Mouse (Mus musculus): ENCODE measurements around the gene Wdr11. TPM values are rescaled to one million over a fixed set of nuclear protein-coding genes. Genes with fewer than 3 reads are reported as not detected.

Wdr11 gene
- total RNA-seq (2012; rRNA removed) (23.3 and 26.1 TPM in 2 replicates), total RNA-seq (2014; rRNA removed) (24.8 and 28.1 TPM in 2 replicates), polyA plus RNA-seq (2012; ENCODE audit: insufficient read length, low read depth) (32.6 and 37.6 TPM in 2 replicates)

DNA sequence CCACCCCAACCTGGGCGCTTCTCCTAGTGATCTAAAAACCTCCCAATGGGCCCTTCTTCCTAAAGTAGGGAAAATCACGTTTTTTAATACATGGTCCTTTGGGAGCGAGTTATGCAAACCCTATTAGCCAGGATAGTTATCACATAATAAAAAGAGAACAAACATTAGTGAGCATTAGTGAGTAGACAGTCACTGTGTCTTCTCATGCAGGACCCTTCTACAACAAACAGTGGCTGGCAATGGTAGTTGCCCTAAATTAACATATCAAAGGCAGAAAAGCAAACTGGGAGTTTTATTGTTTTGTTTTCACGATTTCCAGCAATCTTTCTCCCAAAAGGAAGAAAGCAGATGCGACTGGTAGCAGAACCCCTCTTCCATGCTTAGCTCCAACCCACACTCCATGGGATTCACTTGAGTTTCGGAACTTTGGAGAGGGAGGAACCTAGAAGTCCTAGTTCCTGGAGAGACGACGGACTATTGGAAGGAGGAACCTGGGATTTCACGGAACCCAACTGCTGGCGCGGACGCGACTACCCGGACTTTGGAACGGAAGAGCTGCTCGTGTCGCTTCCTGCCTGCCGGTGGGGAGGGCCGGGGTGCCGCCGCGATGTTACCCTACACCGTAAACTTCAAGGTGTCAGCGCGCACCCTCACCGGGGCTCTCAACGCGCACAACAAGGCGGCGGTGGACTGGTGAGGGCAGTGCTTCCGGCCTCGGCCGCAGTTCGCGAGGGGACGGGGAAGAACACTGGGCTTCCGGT, at the start of gene Wdr11:
Wdr11 (plus strand) TSS at position 493 of the 761 bp plus-strand sequence.
- in situ Hi-C loops (cut with MboI; ENCODE audit: low pct_ligation_motif_present, low pct_unique_long_range_greater_than_20kb, low sequenced_read_pairs), result no loop called here

DNA sequence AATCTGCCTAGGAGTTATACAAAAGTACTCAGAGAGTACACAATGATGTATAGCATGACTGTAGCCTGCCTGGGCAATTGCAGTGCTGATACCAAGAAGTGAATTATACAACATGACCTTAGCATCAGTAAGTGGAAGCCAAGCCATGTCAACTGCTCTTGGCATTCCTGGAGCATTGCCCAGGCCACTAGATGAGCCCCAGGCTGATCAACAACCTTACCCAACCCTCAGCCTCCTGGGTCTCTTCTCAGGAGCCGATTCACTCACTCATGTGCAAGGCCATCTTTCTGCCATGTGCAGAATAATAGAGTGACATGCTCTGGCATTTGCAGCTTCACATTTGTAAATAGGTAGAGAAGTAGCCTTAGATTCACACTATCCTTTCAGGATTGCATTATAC, 24.1 kb upstream of the Wdr11 start:
- DNase-seq (ENCODE audit: extremely low read depth), result no peak
- H3K27me3 ChIP-seq (replicated peaks), result peaks cover 38% of the 10 kb centered on the region
- H3K4me2 ChIP-seq (ENCODE audit: insufficient read depth, low read depth, poor library complexity, severe bottlenecking), result no peak overlapping the region
- H3K4me3 ChIP-seq (replicated peaks in 1 of 3; ENCODE audit: low read depth in 2 of 3, low read length in 2 of 3, poor library complexity in 1 of 3), result no peak overlapping the region
- in situ Hi-C loops (cut with MboI; ENCODE audit: low pct_ligation_motif_present, low pct_unique_long_range_greater_than_20kb, low sequenced_read_pairs) (no loop called here), dilution Hi-C loops (cut with MboI; ENCODE audit: extremely low pct_ligation_motif_present, extremely low pct_unique_long_range_greater_than_20kb, low sequenced_read_pairs) (no loop called here)
- no peak overlapping the region for H3K9ac ChIP-seq (ENCODE audit: insufficient read depth, low read depth)
- no peaks in the 10 kb centered on the region for H3K9me3 ChIP-seq (replicated peaks; ENCODE audit: low read length)
- no peaks in the 10 kb centered on the region for H3K36me3 ChIP-seq (replicated peaks in 1 of 2; ENCODE audit: control insufficient read depth in 1 of 2, insufficient read depth in 1 of 2, low read length in 1 of 2)
- no peak for TF ChIP-seq SMC3 (IDR thresholded peaks at IDR 0.05; ENCODE audit: low read depth, low read length)
- TF ChIP-seq ZMIZ1 (IDR thresholded peaks at IDR 0.05; ENCODE audit: low read depth, low read length), result no peak
- no peak for TF ChIP-seq MAZ (IDR thresholded peaks at IDR 0.05; ENCODE audit: low read depth, low read length)
- TF ChIP-seq BHLHE40 (IDR thresholded peaks at IDR 0.05; ENCODE audit: low read depth, low read length), result no peak
- TF ChIP-seq POLR2A (IDR thresholded peaks at IDR 0.05; ENCODE audit: low read depth, low read length), result no peak
- no peak for TF ChIP-seq EP300 (IDR thresholded peaks at IDR 0.05; ENCODE audit: low read length)
- no peak for TF ChIP-seq SIN3A (IDR thresholded peaks at IDR 0.05; ENCODE audit: low read length)
- no peak for TF ChIP-seq IRF4 (IDR thresholded peaks at IDR 0.05; ENCODE audit: low read depth, low read length)
- no peak for TF ChIP-seq USF2 (conservative IDR thresholded peaks at IDR 0.05; ENCODE audit: low read depth, low read length)
- TF ChIP-seq RCOR1 (conservative IDR thresholded peaks at IDR 0.05; ENCODE audit: low read depth, low read length), result no peak
- TF ChIP-seq MAFK (IDR thresholded peaks at IDR 0.05; ENCODE audit: insufficient replicate concordance, low read length), result no peak
- TF ChIP-seq GABPA (IDR thresholded peaks at IDR 0.05; ENCODE audit: insufficient replicate concordance, low read depth, low read length), result no peak
- no peak for TF ChIP-seq KAT2A (IDR thresholded peaks at IDR 0.05; ENCODE audit: insufficient replicate concordance, low read length)
- no peak for TF ChIP-seq RAD21 (IDR thresholded peaks at IDR 0.05; ENCODE audit: low read depth, low read length)
- no peak for TF ChIP-seq NRF1 (IDR thresholded peaks at IDR 0.05; ENCODE audit: low read depth, low read length)
- no peak overlapping the region for H3K27ac ChIP-seq (ENCODE audit: insufficient read depth, low read depth)
- H3K4me1 ChIP-seq (ENCODE audit: control insufficient read depth in 1 of 2, insufficient read depth in 2 of 2), result no peaks in the 10 kb centered on the region
- H3K79me2 ChIP-seq (replicated peaks; ENCODE audit: control insufficient read depth, extremely low read depth, insufficient read depth, poor library complexity, severe bottlenecking), result no peaks in the 10 kb centered on the region

More for the DNA sequence above, at the start of gene Wdr11:
- Histone ChIP-seq H3K4me3 (replicated peaks in 1 of 3; ENCODE audit: low read depth in 2 of 3, low read length in 2 of 3, poor library complexity in 1 of 3) (peak within 1 kb of the TSS; percentile 84 to 89 (median 86)), H3K27me3 (replicated peaks) (peaks cover 27% of the 10 kb centered on the region), H3K9me3 (replicated peaks; ENCODE audit: low read length) (no peaks in the 10 kb centered on the region), H3K79me2 (replicated peaks; ENCODE audit: control insufficient read depth, extremely low read depth, insufficient read depth, poor library complexity, severe bottlenecking) (0 out of 2 replicates have a peak, but pooled peaks cover 2% of the 10 kb centered on the region), H3K27ac (ENCODE audit: insufficient read depth, low read depth) (peak within 1 kb of the TSS; percentile 77), H3K4me1 (ENCODE audit: control insufficient read depth in 1 of 2, insufficient read depth in 2 of 2) (peaks cover 0 to 8% of the 10 kb centered on the region in 2 experiments; a peak in 2 of 4 replicates), H3K36me3 (replicated peaks in 1 of 2; ENCODE audit: control insufficient read depth in 1 of 2, insufficient read depth in 1 of 2, low read length in 1 of 2) (peaks cover 2 to 10% of the 10 kb centered on the region in 2 experiments), H3K4me2 (ENCODE audit: insufficient read depth, low read depth, poor library complexity, severe bottlenecking) (peak within 1 kb of the TSS; percentile 99), H3K9ac (ENCODE audit: insufficient read depth, low read depth) (peak within 1 kb of the TSS; percentile 61)
- DNase-seq (ENCODE audit: extremely low read depth), result peak; percentile 76
- dilution Hi-C loops (cut with MboI; ENCODE audit: extremely low pct_ligation_motif_present, extremely low pct_unique_long_range_greater_than_20kb, low sequenced_read_pairs), result no loop called here
- TF ChIP-seq PAX5 (IDR thresholded peaks at IDR 0.05; ENCODE audit: low read length) (no peak), POLR2AphosphoS2 (IDR thresholded peaks at IDR 0.05; ENCODE audit: low read depth, low read length) (no peak; the same call in 1 of the 2 replicates), MAFK (IDR thresholded peaks at IDR 0.05; ENCODE audit: insufficient replicate concordance, low read length) (no peak), HCFC1 (IDR thresholded peaks at IDR 0.05; ENCODE audit: low read depth, low read length) (peak; percentile 89), ETS1 (conservative IDR thresholded peaks at IDR 0.05; ENCODE audit: low read depth, low read length) (no peak; the same call in 1 of the 2 replicates), ZC3H11A (IDR thresholded peaks at IDR 0.05; ENCODE audit: low read depth, low read length) (no peak), MAX (IDR thresholded peaks at IDR 0.05; ENCODE audit: low read length) (no peak), MAZ (IDR thresholded peaks at IDR 0.05; ENCODE audit: low read depth, low read length) (no peak), RCOR1 (conservative IDR thresholded peaks at IDR 0.05; ENCODE audit: low read depth, low read length) (no peak), MXI1 (IDR thresholded peaks at IDR 0.05; ENCODE audit: low read depth, low read length) (peak; percentile 68; the same call in 1 of the 2 replicates), UBTF (IDR thresholded peaks at IDR 0.05; ENCODE audit: low read depth, low read length) (no peak), E2F4 (IDR thresholded peaks at IDR 0.05; ENCODE audit: insufficient replicate concordance, low read depth, low read length) (no peak), ELF1 (IDR thresholded peaks at IDR 0.05; ENCODE audit: low read depth, low read length) (peak; percentile 86), RAD21 (IDR thresholded peaks at IDR 0.05; ENCODE audit: low read depth, low read length) (no peak), ZKSCAN1 (IDR thresholded peaks at IDR 0.05; ENCODE audit: borderline replicate concordance, low read depth, low read length) (no peak), SMC3 (IDR thresholded peaks at IDR 0.05; ENCODE audit: low read depth, low read length) (no peak), GABPA (IDR thresholded peaks at IDR 0.05; ENCODE audit: insufficient replicate concordance, low read depth, low read length) (peak; percentile 6; the same call in 1 of the 2 replicates), SIN3A (IDR thresholded peaks at IDR 0.05; ENCODE audit: low read length) (peak; percentile 71; the same call in 1 of the 2 replicates), USF1 (IDR thresholded peaks at IDR 0.05; ENCODE audit: low read depth, low read length) (no peak), BHLHE40 (IDR thresholded peaks at IDR 0.05; ENCODE audit: low read depth, low read length) (peak; percentile 73), IRF4 (IDR thresholded peaks at IDR 0.05; ENCODE audit: low read depth, low read length) (peak; percentile 76), MEF2A (IDR thresholded peaks at IDR 0.05; ENCODE audit: borderline replicate concordance, low read depth, low read length) (peak; percentile 61; the same call in 1 of the 2 replicates), MYC (IDR thresholded peaks at IDR 0.05; ENCODE audit: low read depth, low read length) (peak; percentile 45; the same call in 1 of the 2 replicates), TBP (conservative IDR thresholded peaks at IDR 0.05; ENCODE audit: low read depth, low read length) (peak; percentile 83), NELFE (IDR thresholded peaks at IDR 0.05; ENCODE audit: low read depth, low read length) (peak; percentile 75), CHD2 (IDR thresholded peaks at IDR 0.05; ENCODE audit: low read length) (0 out of 2 replicates have a peak, but pooled peaks have one; percentile 14), TCF12 (IDR thresholded peaks at IDR 0.05; ENCODE audit: low read depth, low read length) (peak; percentile 88), POLR2A (IDR thresholded peaks at IDR 0.05; ENCODE audit: low read depth, low read length) (peak; percentile 82), ZMIZ1 (IDR thresholded peaks at IDR 0.05; ENCODE audit: low read depth, low read length) (0 out of 2 replicates have a peak, but pooled peaks have one; percentile 48), NRF1 (IDR thresholded peaks at IDR 0.05; ENCODE audit: low read depth, low read length) (peak; percentile 53), USF2 (conservative IDR thresholded peaks at IDR 0.05; ENCODE audit: low read depth, low read length) (no peak), JUND (conservative IDR thresholded peaks at IDR 0.05; ENCODE audit: low read depth, low read length) (no peak), JUN (IDR thresholded peaks at IDR 0.05; ENCODE audit: insufficient read depth, low read depth, low read length) (no peak), ZNF384 (IDR thresholded peaks at IDR 0.05; ENCODE audit: low read depth, low read length) (no peak), KAT2A (IDR thresholded peaks at IDR 0.05; ENCODE audit: insufficient replicate concordance, low read length) (peak; percentile 77; the same call in 1 of the 2 replicates), EP300 (IDR thresholded peaks at IDR 0.05; ENCODE audit: low read length) (no peak), CTCF (conservative IDR thresholded peaks at IDR 0.05 in 1 of 2, IDR thresholded peaks at IDR 0.05 in 1 of 2; ENCODE audit: low read depth in 2 of 2, low read length in 2 of 2) (no peak), CHD1 (IDR thresholded peaks at IDR 0.05; ENCODE audit: low read depth, low read length) (0 out of 2 replicates have a peak, but pooled peaks have one; percentile 39)
